Mouse (Mus musculus) cerebellum, adult 11 months (tissue): ENCODE results near the gene Hspb1.

Experiments used
- DNase-seq: peaks from one replicate; pipeline ENCODE4 v3.0.0; 2022

Gene Hspb1

GRCm38 (mm10) chr5:135887675-135888102, at the start of gene Hspb1:
Gene Hspb1 (plus strand): TSS chr5:135887919.
- no peak for DNase-seq

GRCm38 (mm10) chr5:135841651-135842050, 46.1 kb upstream of the Hspb1 start:
- no peak for DNase-seq

- DNase-seq: no peak
These were observed 44.3 kb upstream of the Hspb1 start for GRCm38 (mm10) chr5:135843418-135843817.

- DNase-seq: no peak
These were observed 41.9 kb upstream of the Hspb1 start for GRCm38 (mm10) chr5:135845676-135846320.

- no peak for DNase-seq
These were observed 40.3 kb upstream of the Hspb1 start for GRCm38 (mm10) chr5:135847460-135847859.

- no peak for DNase-seq
These were observed 39.8 kb upstream of the Hspb1 start for GRCm38 (mm10) chr5:135847881-135848280.

- no peak for DNase-seq
These were observed 36.7 kb upstream of the Hspb1 start for GRCm38 (mm10) chr5:135851024-135851423.

GRCm38 (mm10) chr5:135851481-135851880, 36.2 kb upstream of the Hspb1 start:
- DNase-seq: no peak

GRCm38 (mm10) chr5:135852421-135852820, 35.3 kb upstream of the Hspb1 start:
- DNase-seq: no peak

GRCm38 (mm10) chr5:135853731-135854130, 34.0 kb upstream of the Hspb1 start:
- DNase-seq: no peak

GRCm38 (mm10) chr5:135855156-135855555, 32.6 kb upstream of the Hspb1 start:
- DNase-seq: peak; percentile 76

- no peak for DNase-seq
These were observed 21.1 kb upstream of the Hspb1 start for GRCm38 (mm10) chr5:135866662-135867061.

GRCm38 (mm10) chr5:135867637-135868593, 19.8 kb upstream of the Hspb1 start:
- no peak for DNase-seq

- no peak for DNase-seq
These were observed 19.1 kb upstream of the Hspb1 start for GRCm38 (mm10) chr5:135868653-135869052.

GRCm38 (mm10) chr5:135869661-135870423, 17.9 kb upstream of the Hspb1 start:
- no peak for DNase-seq

GRCm38 (mm10) chr5:135870505-135870904, 17.2 kb upstream of the Hspb1 start:
- DNase-seq: no peak

- DNase-seq: no peak
These were observed 14.7 kb upstream of the Hspb1 start for GRCm38 (mm10) chr5:135872996-135873395.

GRCm38 (mm10) chr5:135873753-135874152, 14.0 kb upstream of the Hspb1 start:
- DNase-seq: no peak

GRCm38 (mm10) chr5:135877180-135877579, 10.5 kb upstream of the Hspb1 start:
- no peak for DNase-seq

- no peak for DNase-seq
These were observed 9.9 kb upstream of the Hspb1 start for GRCm38 (mm10) chr5:135877831-135878231.

GRCm38 (mm10) chr5:135879449-135880158, 8.1 kb upstream of the Hspb1 start:
- DNase-seq: peak; percentile 28

- DNase-seq: no peak
These were observed 3.1 kb upstream of the Hspb1 start for GRCm38 (mm10) chr5:135884641-135885040.
